In the genomic region with DNA sequence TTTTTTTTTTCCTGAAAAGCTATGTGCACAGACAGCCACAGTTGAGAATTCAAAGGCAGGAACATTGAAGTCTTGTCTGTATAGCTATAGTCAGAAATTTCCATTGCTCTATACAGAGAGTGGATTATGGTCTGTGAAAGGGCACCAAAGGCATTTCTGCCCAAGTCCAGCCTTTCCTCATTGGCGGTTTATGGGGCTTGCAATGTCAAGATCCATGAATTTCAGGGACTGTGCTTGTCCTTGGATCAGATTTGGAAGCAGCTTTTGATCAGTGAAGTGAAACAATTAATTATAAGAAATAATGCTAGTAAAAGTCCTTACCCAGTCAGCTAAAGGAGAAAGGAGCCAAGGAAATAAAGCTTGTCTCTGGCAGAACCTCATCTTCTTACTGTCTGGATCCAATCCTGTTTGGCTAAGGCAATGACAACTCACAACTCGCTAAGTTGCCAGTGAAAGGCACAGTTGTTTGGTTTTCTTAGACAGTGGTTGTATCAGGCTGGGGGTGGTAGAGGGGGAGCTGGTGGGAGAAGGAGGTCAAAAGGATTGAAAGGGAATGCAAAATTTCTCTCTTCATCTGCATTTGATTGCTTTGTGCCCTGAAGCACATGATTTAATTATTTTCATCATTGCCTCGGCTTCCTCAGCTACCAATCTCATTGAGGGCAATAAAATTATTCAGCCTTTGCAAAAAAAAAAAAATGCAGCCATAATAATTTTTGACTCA, we compare ENCODE assay signal across 20 mouse cellular contexts.
DNase-seq lines count a peak whose midpoint lies in the region; ATAC-seq and TF ChIP-seq lines count a peak whose summit lies in the region.
"Had no signal": no experiment of that assay in that cellular context is flagged by ENCODE, and none has a peak within 500 bp of the region (broad histone marks: within the 10 kb centered on the region; RNA-seq: fewer than 3 reads in every experiment).

No protein-coding gene starts in this region.

- no peak for ATAC-seq in forebrain, embryonic 14.5 days
- no peak for ATAC-seq in forebrain, embryonic 13.5 days
- ATAC-seq in midbrain, embryonic 11.5 days (ENCODE audit: low FRiP score): peak; percentile 57; the same call in 1 of the 2 replicates
- no peak for ATAC-seq in midbrain, embryonic 14.5 days (ENCODE audit: low FRiP score, low TSS enrichment)
- ATAC-seq in kidney, embryonic 15.5 days (replicated peaks; ENCODE audit: low FRiP score): peak; percentile 94
- peak; percentile 41; the same call in 1 of the 2 replicates for ATAC-seq in neural tube, embryonic 15.5 days (ENCODE audit: low FRiP score)
- ATAC-seq in liver, postnatal 0 days: no peak
- ATAC-seq: inflammation-experienced regulatory T-cells, adult 6 months; lung, postnatal 0 days; midbrain, embryonic 15.5 days had no signal

- no peak overlapping the region for H3K27ac ChIP-seq in forebrain, embryonic 14.5 days (ENCODE audit: low read depth, low read length)
- H3K27ac ChIP-seq in forebrain, embryonic 13.5 days: no peak overlapping the region
- H3K27ac ChIP-seq in midbrain, embryonic 11.5 days (ENCODE audit: low read depth, low read length): no peak overlapping the region
- no peak overlapping the region for H3K27ac ChIP-seq in midbrain, embryonic 14.5 days (replicated peaks; ENCODE audit: low read depth, low read length)
- peak overlapping the region; percentile 84 for H3K27ac ChIP-seq in kidney, embryonic 15.5 days
- no peak overlapping the region; the same call in 1 of the 2 replicates for H3K27ac ChIP-seq in neural tube, embryonic 15.5 days (replicated peaks)
- H3K27ac ChIP-seq in liver, postnatal 0 days (ENCODE audit: low read depth): no peak overlapping the region
- H3K27ac ChIP-seq: embryonic facial prominence, embryonic 10.5 days; liver, embryonic 15.5 days; midbrain, embryonic 15.5 days had no signal

- H3K27me3 ChIP-seq in forebrain, embryonic 14.5 days (replicated peaks; ENCODE audit: control insufficient read depth, insufficient read depth, low read length): no peaks in the 10 kb centered on the region
- H3K27me3 ChIP-seq in forebrain, embryonic 13.5 days: no peaks in the 10 kb centered on the region
- no peaks in the 10 kb centered on the region for H3K27me3 ChIP-seq in midbrain, embryonic 11.5 days (ENCODE audit: control insufficient read depth, insufficient read depth, low read length)
- no peaks in the 10 kb centered on the region for H3K27me3 ChIP-seq in midbrain, embryonic 14.5 days (ENCODE audit: control insufficient read depth, insufficient read depth, low read length)
- no peaks in the 10 kb centered on the region for H3K27me3 ChIP-seq in kidney, embryonic 15.5 days
- no peaks in the 10 kb centered on the region for H3K27me3 ChIP-seq in neural tube, embryonic 15.5 days (replicated peaks)
- H3K27me3 ChIP-seq in liver, postnatal 0 days (ENCODE audit: insufficient read depth, low read length): no peaks in the 10 kb centered on the region
- H3K27me3 ChIP-seq: heart, embryonic 12.5 days; liver, embryonic 15.5 days; midbrain, embryonic 15.5 days had no signal

- H3K9me3 ChIP-seq in forebrain, embryonic 14.5 days (replicated peaks; ENCODE audit: control insufficient read depth, low read length): no peaks in the 10 kb centered on the region
- no peaks in the 10 kb centered on the region for H3K9me3 ChIP-seq in forebrain, embryonic 13.5 days (replicated peaks)
- H3K9me3 ChIP-seq in midbrain, embryonic 11.5 days (ENCODE audit: control insufficient read depth, low read length): no peaks in the 10 kb centered on the region
- H3K9me3 ChIP-seq in midbrain, embryonic 14.5 days (ENCODE audit: control insufficient read depth, low read length): no peaks in the 10 kb centered on the region
- no peaks in the 10 kb centered on the region for H3K9me3 ChIP-seq in kidney, embryonic 15.5 days (replicated peaks)
- H3K9me3 ChIP-seq in neural tube, embryonic 15.5 days (replicated peaks): no peaks in the 10 kb centered on the region
- H3K9me3 ChIP-seq in liver, postnatal 0 days (ENCODE audit: low read length): no peaks in the 10 kb centered on the region
- H3K9me3 ChIP-seq: embryonic facial prominence, embryonic 10.5 days; G1E; heart, embryonic 12.5 days; liver, embryonic 15.5 days; midbrain, embryonic 15.5 days had no signal

- H3K4me1 ChIP-seq in forebrain, embryonic 14.5 days (ENCODE audit: control insufficient read depth, insufficient read depth, low read length): no peaks in the 10 kb centered on the region
- no peaks in the 10 kb centered on the region for H3K4me1 ChIP-seq in forebrain, embryonic 13.5 days
- H3K4me1 ChIP-seq in midbrain, embryonic 11.5 days (ENCODE audit: control insufficient read depth, insufficient read depth, low read length): peaks cover 4% of the 10 kb centered on the region; the same call in 1 of the 2 replicates
- H3K4me1 ChIP-seq in midbrain, embryonic 14.5 days (ENCODE audit: control insufficient read depth, insufficient read depth, low read length): no peaks in the 10 kb centered on the region
- H3K4me1 ChIP-seq in kidney, embryonic 15.5 days: peaks cover 10% of the 10 kb centered on the region
- no peaks in the 10 kb centered on the region for H3K4me1 ChIP-seq in neural tube, embryonic 15.5 days
- no peaks in the 10 kb centered on the region for H3K4me1 ChIP-seq in liver, postnatal 0 days (ENCODE audit: insufficient read depth)
- H3K4me1 ChIP-seq: embryonic facial prominence, embryonic 10.5 days; heart, embryonic 12.5 days; liver, embryonic 15.5 days; midbrain, embryonic 15.5 days had no signal

- H3K4me3 ChIP-seq in forebrain, embryonic 14.5 days (ENCODE audit: low read depth, low read length): no peak overlapping the region
- no peak overlapping the region for H3K4me3 ChIP-seq in forebrain, embryonic 13.5 days
- H3K4me3 ChIP-seq in midbrain, embryonic 11.5 days (ENCODE audit: low read depth, low read length): no peak overlapping the region
- H3K4me3 ChIP-seq in midbrain, embryonic 14.5 days (replicated peaks; ENCODE audit: low read depth, low read length): no peak overlapping the region
- no peak overlapping the region for H3K4me3 ChIP-seq in kidney, embryonic 15.5 days (replicated peaks)
- no peak overlapping the region for H3K4me3 ChIP-seq in neural tube, embryonic 15.5 days (replicated peaks)
- no peak overlapping the region for H3K4me3 ChIP-seq in liver, postnatal 0 days (ENCODE audit: low read depth, low read length)
- H3K4me3 ChIP-seq: embryonic facial prominence, embryonic 10.5 days; heart, embryonic 12.5 days; liver, embryonic 15.5 days; midbrain, embryonic 15.5 days had no signal

- no peaks in the 10 kb centered on the region for H3K36me3 ChIP-seq in forebrain, embryonic 14.5 days (ENCODE audit: control insufficient read depth, insufficient read depth, low read length)
- no peaks in the 10 kb centered on the region for H3K36me3 ChIP-seq in forebrain, embryonic 13.5 days (ENCODE audit: poor library complexity, severe bottlenecking)
- no peaks in the 10 kb centered on the region for H3K36me3 ChIP-seq in midbrain, embryonic 11.5 days (ENCODE audit: control insufficient read depth, insufficient read depth, low read length)
- no peaks in the 10 kb centered on the region for H3K36me3 ChIP-seq in midbrain, embryonic 14.5 days (ENCODE audit: control insufficient read depth, insufficient read depth, low read length)
- H3K36me3 ChIP-seq in kidney, embryonic 15.5 days: no peaks in the 10 kb centered on the region
- H3K36me3 ChIP-seq in neural tube, embryonic 15.5 days: no peaks in the 10 kb centered on the region
- no peaks in the 10 kb centered on the region for H3K36me3 ChIP-seq in liver, postnatal 0 days (replicated peaks; ENCODE audit: insufficient read depth, low read length)
- H3K36me3 ChIP-seq: embryonic facial prominence, embryonic 10.5 days; G1E; heart, embryonic 12.5 days; liver, embryonic 15.5 days; midbrain, embryonic 15.5 days had no signal

- 44% methylated on average over 3 of the region's 3 CpGs for WGBS in forebrain, embryonic 14.5 days
- 44% methylated on average over 3 of the region's 3 CpGs for WGBS in forebrain, embryonic 13.5 days
- WGBS in midbrain, embryonic 11.5 days: 59% methylated on average over 3 of the region's 3 CpGs
- WGBS in midbrain, embryonic 14.5 days: 31% methylated on average over 3 of the region's 3 CpGs
- WGBS in kidney, embryonic 15.5 days: 38% methylated on average over 3 of the region's 3 CpGs
- WGBS in neural tube, embryonic 15.5 days: 29% methylated on average over 3 of the region's 3 CpGs
- WGBS in liver, postnatal 0 days (ENCODE audit: insufficient replicate concordance): 59% methylated on average over 3 of the region's 3 CpGs

- no peak for TF ChIP-seq CTCF in liver, postnatal 0 days (IDR thresholded peaks at IDR 0.05; ENCODE audit: low read depth)

- no peak for TF ChIP-seq EP300 in liver, postnatal 0 days (IDR thresholded peaks at IDR 0.05; ENCODE audit: low read depth)

- no peak overlapping the region for H3K9ac ChIP-seq in forebrain, embryonic 14.5 days (ENCODE audit: low read length)
- no peak overlapping the region for H3K9ac ChIP-seq in forebrain, embryonic 13.5 days
- H3K9ac ChIP-seq in midbrain, embryonic 11.5 days (ENCODE audit: low read length): no peak overlapping the region
- H3K9ac ChIP-seq in midbrain, embryonic 14.5 days (replicated peaks; ENCODE audit: low read length): no peak overlapping the region
- no peak overlapping the region for H3K9ac ChIP-seq in kidney, embryonic 15.5 days
- H3K9ac ChIP-seq in neural tube, embryonic 15.5 days (replicated peaks): no peak overlapping the region
- no peak overlapping the region for H3K9ac ChIP-seq in liver, postnatal 0 days (replicated peaks)
- H3K9ac ChIP-seq: heart, embryonic 12.5 days; liver, embryonic 15.5 days; midbrain, embryonic 15.5 days had no signal

- peak; percentile 22 for DNase-seq in forebrain, embryonic 14.5 days (ENCODE audit: low spot score)
- DNase-seq in midbrain, embryonic 11.5 days (ENCODE audit: low spot score, missing footprints): no peak
- DNase-seq in midbrain, embryonic 14.5 days: no peak
- no peak for DNase-seq in right cerebral cortex, postnatal 14 days
- DNase-seq in liver, postnatal 0 days: no peak
- DNase-seq: adrenal gland, postnatal 25 days; cerebellum, adult 18-20 months; gastrocnemius, postnatal 10 days; heart, adult 11 months; heart, postnatal 14 days had no signal

- H3K4me2 ChIP-seq in forebrain, embryonic 14.5 days (ENCODE audit: low read length): no peak overlapping the region
- H3K4me2 ChIP-seq in forebrain, embryonic 13.5 days: no peak overlapping the region
- no peak overlapping the region for H3K4me2 ChIP-seq in midbrain, embryonic 11.5 days
- H3K4me2 ChIP-seq in midbrain, embryonic 14.5 days (ENCODE audit: low read length): no peak overlapping the region
- H3K4me2 ChIP-seq in kidney, embryonic 15.5 days: peak overlapping the region; percentile 1; the same call in 1 of the 2 replicates
- H3K4me2 ChIP-seq in neural tube, embryonic 15.5 days: no peak overlapping the region
- no peak overlapping the region for H3K4me2 ChIP-seq in liver, postnatal 0 days (ENCODE audit: low read depth, low read length)
- H3K4me2 ChIP-seq: heart, embryonic 12.5 days; liver, embryonic 15.5 days; midbrain, embryonic 15.5 days had no signal

Comparison
In these comparisons a context has a peak if more than half of its experiments do, and no peak if none do; other contexts are left out.
1. ATAC-seq: peak in midbrain, embryonic 11.5 days (single experiment), kidney, embryonic 15.5 days (single experiment) and neural tube, embryonic 15.5 days (single experiment); none in forebrain, embryonic 14.5 days (single experiment), forebrain, embryonic 13.5 days (single experiment), midbrain, embryonic 14.5 days (single experiment) and liver, postnatal 0 days (single experiment).